Mouse (Mus musculus) heart, postnatal 25 days (tissue): ENCODE measurements around the gene Pspc1. TPM values are rescaled to one million over a fixed set of nuclear protein-coding genes. Genes with fewer than 3 reads are reported as not detected.
"Not testable (repeated sequence)": the region's sequence is repeated elsewhere in the genome, so short reads cannot be mapped to it uniquely, and the experiment has no call there.

Experiments used
- DNase-seq: peaks from one replicate; pipeline ENCODE4 v3.0.0; 2022; ENCODE audit warnings: low spot score
- intact Hi-C: fragments of 180-260 bp; cut with DNase I; formaldehyde crosslinking; loops from one replicate; pipeline ENCODE4 v1.15.1; 2025
- total RNA-seq, 2 experiments: library from RNA; stranded (reverse); gene quantifications; 2 replicates each; pipeline ENCODE4 v1.2.3; 2021

Pspc1 gene
- total RNA-seq: 10 to 100 TPM; 13.1 to 14.6 TPM

- peak; percentile 94 for DNase-seq
- intact Hi-C loops: loop anchor here (2.0 to 5.0 kb wide), 2 partner anchors 34 to 111 kb away; partner anchors contain the start of gene Mphosph8
These were observed at the start of gene Pspc1 for GRCm38 (mm10) chr14:56778200-56778932. Pspc1 (minus strand) TSS chr14:56778316.

- intact Hi-C loops: no loop called here
- no peak for DNase-seq
These were observed 46.4 kb upstream of the Pspc1 start for GRCm38 (mm10) chr14:56824562-56824961.

GRCm38 (mm10) chr14:56817616-56818015 is 39.5 kb upstream of the Pspc1 start:
- DNase-seq: no peak
- intact Hi-C loops: no loop called here

- DNase-seq: no peak
- intact Hi-C loops: no loop called here
These were observed 39.0 kb upstream of the Pspc1 start for GRCm38 (mm10) chr14:56817131-56817530.

GRCm38 (mm10) chr14:56816541-56816940 is 38.4 kb upstream of the Pspc1 start:
- no peak for DNase-seq
- intact Hi-C loops: no loop called here

- peak; percentile 65 for DNase-seq
- intact Hi-C loops: loop anchor here (2.0 to 5.0 kb wide), 2 partner anchors 34 to 75 kb away; partner anchors contain the start of genes Pspc1 and Zmym2
These were observed 34.5 kb upstream of the Pspc1 start for GRCm38 (mm10) chr14:56812520-56813036.

GRCm38 (mm10) chr14:56811701-56812339 is 33.7 kb upstream of the Pspc1 start, which contains the start of gene Zmym5:
Zmym5 (minus strand) TSS chr14:56811716.
- peak; percentile 90 for DNase-seq
- intact Hi-C loops: loop anchor here (2.0 to 5.0 kb wide), 2 partner anchors 33 to 75 kb away; partner anchors contain the start of genes Pspc1 and Zmym2

- DNase-seq: peak; percentile 40
- intact Hi-C loops: loop anchor here (5.0 kb wide), 1 partner anchor 76 kb away; the partner anchor contains the start of gene Zmym2
These were observed 32.9 kb upstream of the Pspc1 start for GRCm38 (mm10) chr14:56810781-56811690.

GRCm38 (mm10) chr14:56793243-56793642 is 15.1 kb upstream of the Pspc1 start:
- no peak for DNase-seq
- intact Hi-C loops: loop anchor here (5.0 to 10.0 kb wide), 2 partner anchors 198 to 416 kb away; no protein-coding TSS in a partner anchor

- DNase-seq: no peak
- intact Hi-C loops: no loop called here
These were observed 6.5 kb upstream of the Pspc1 start for GRCm38 (mm10) chr14:56784575-56784974.

GRCm38 (mm10) chr14:56778933-56779300 is 801 bp upstream of the Pspc1 start:
- intact Hi-C loops: loop anchor here (2.0 to 5.0 kb wide), 2 partner anchors 34 to 112 kb away; partner anchors contain the start of gene Mphosph8

GRCm38 (mm10) chr14:56777360-56778136 is 568 bp downstream of the Pspc1 start:
- intact Hi-C loops: loop anchor here (2.0 to 5.0 kb wide), 2 partner anchors 35 to 110 kb away; partner anchors contain the start of gene Mphosph8

More at GRCm38 (mm10) chr14:56778933-56779300, 801 bp upstream of the Pspc1 start:
- no peak for DNase-seq

GRCm38 (mm10) chr14:56776571-56777238 is 1.4 kb downstream of the Pspc1 start:
- intact Hi-C loops: loop anchor here (5.0 kb wide), 1 partner anchor 109 kb away; the partner anchor contains the start of gene Mphosph8
- DNase-seq: no peak

More at GRCm38 (mm10) chr14:56777360-56778136, 568 bp downstream of the Pspc1 start:
- DNase-seq: peak; percentile 50

- DNase-seq: no peak
- intact Hi-C loops: loop anchor here (5.0 kb wide), 1 partner anchor 108 kb away; the partner anchor contains the start of gene Mphosph8
These were observed 2.7 kb downstream of the Pspc1 start for GRCm38 (mm10) chr14:56775416-56775815.

- intact Hi-C loops, DNase-seq: not testable (repeated sequence)
These were observed 11.7 kb downstream of the Pspc1 start for GRCm38 (mm10) chr14:56766438-56766837.

GRCm38 (mm10) chr14:56765117-56765516 is 13.0 kb downstream of the Pspc1 start:
- DNase-seq, intact Hi-C loops: not testable (repeated sequence)

GRCm38 (mm10) chr14:56751282-56751681 is 26.8 kb downstream of the Pspc1 start:
- intact Hi-C loops: no loop called here
- no peak for DNase-seq

- intact Hi-C loops: no loop called here
These were observed 37.9 kb downstream of the Pspc1 start for GRCm38 (mm10) chr14:56740175-56740574.

More at GRCm38 (mm10) chr14:56740175-56740574, 37.9 kb downstream of the Pspc1 start:
- no peak for DNase-seq
